Mouse (Mus musculus) embryonic fibroblast, embryonic 13.5 days (primary cell): ENCODE data around the gene Sphkap.

Experiments
- CTCF ChIP-seq: IDR thresholded peaks from 2 replicates; pipeline ENCODE4 v1.5.1; 2011; ENCODE audit warnings: mild to moderate bottlenecking, control low read depth, low read length, moderate library complexity, borderline replicate concordance; ENCODE audit not compliant: insufficient read depth
- POLR2A ChIP-seq: IDR thresholded peaks from 2 replicates; pipeline ENCODE4 v1.6.1; 2011; ENCODE audit warnings: low read depth, mild to moderate bottlenecking, control low read depth, low read length, moderate library complexity

GRCm38 (mm10) chr1:83339358-83339757 lies 68.6 kb downstream of the Sphkap start:
- TF ChIP-seq CTCF (no peak), POLR2A (no peak)
